Comparison of ENCODE assay signal across 22 mouse cellular contexts in genomic region chr11:40790307-40790706, GRCm38 (mm10). TPM values are rescaled to one million over a fixed set of nuclear protein-coding genes. Genes with fewer than 3 reads are reported as not detected.
A peak's percentile ranks its signal among the peaks of the same experiment; 100 is the strongest.
DNase-seq lines count a peak whose midpoint lies in the region; ATAC-seq and TF ChIP-seq lines count a peak whose summit lies in the region.
"Had no signal": no experiment of that assay in that cellular context is flagged by ENCODE, and none has a peak within 500 bp of the region (broad histone marks: within the 10 kb centered on the region; RNA-seq: fewer than 3 reads in every experiment).

No protein-coding gene starts in this region.

- no peaks in the 10 kb centered on the region for H3K9me3 ChIP-seq in hindbrain, embryonic 10.5 days
- H3K9me3 ChIP-seq: embryonic facial prominence, embryonic 12.5 days; forebrain, embryonic 15.5 days; hindbrain, embryonic 15.5 days; midbrain, embryonic 12.5 days had no signal

- H3K4me3 ChIP-seq in C2C12 (ENCODE audit: insufficient read depth, poor library complexity, severe bottlenecking): no peak overlapping the region
- no peak overlapping the region for H3K4me3 ChIP-seq in hindbrain, embryonic 10.5 days
- H3K4me3 ChIP-seq: embryonic facial prominence, embryonic 12.5 days; erythroblast, embryonic 14.5 days; forebrain, embryonic 15.5 days; heart, adult 2 months; hindbrain, embryonic 15.5 days; midbrain, embryonic 12.5 days had no signal

- H3ac ChIP-seq in C2C12 (ENCODE audit: control insufficient read depth, insufficient read length, low read depth): no peak overlapping the region

- no peaks in the 10 kb centered on the region for H3K27me3 ChIP-seq in C2C12 (ENCODE audit: control insufficient read depth, insufficient read depth, insufficient read length)
- H3K27me3 ChIP-seq in hindbrain, embryonic 10.5 days (ENCODE audit: insufficient read depth, poor library complexity, severe bottlenecking): no peaks in the 10 kb centered on the region
- H3K27me3 ChIP-seq: embryonic facial prominence, embryonic 12.5 days; forebrain, embryonic 15.5 days; hindbrain, embryonic 15.5 days; midbrain, embryonic 12.5 days had no signal

- no peak for TF ChIP-seq CTCF in C2C12 (IDR thresholded peaks at IDR 0.05; ENCODE audit: control insufficient read depth, insufficient read depth, insufficient read length)

- peak; percentile 48 for DNase-seq in right cerebral cortex, adult 18-20 months
- no peak for DNase-seq in right cerebral cortex, postnatal 4 days
- peak; percentile 65 for DNase-seq in brain, adult 2 months (ENCODE audit: low read depth, low spot score)
- DNase-seq in skeletal muscle tissue, adult 2 months (ENCODE audit: low read depth, low spot score): peak; percentile 8
- no peak for DNase-seq in lung, postnatal 25 days (ENCODE audit: low spot score)
- no peak for DNase-seq in hindbrain, embryonic 10.5 days (ENCODE audit: low spot score)
- DNase-seq: adrenal gland, adult 2 months; cerebellum, adult 2 months; cerebellum, postnatal 25 days; gastrocnemius, postnatal 14 days; heart, adult 2 months; kidney, adult 2 months; kidney, postnatal 14 days; layer of hippocampus, postnatal 36 days; spleen, adult 18-20 months had no signal

- H3K27ac ChIP-seq in hindbrain, embryonic 10.5 days: no peak overlapping the region
- H3K27ac ChIP-seq: embryonic facial prominence, embryonic 12.5 days; forebrain, embryonic 15.5 days; heart, adult 2 months; hindbrain, embryonic 15.5 days; midbrain, embryonic 12.5 days had no signal

- no peaks in the 10 kb centered on the region for H3K4me1 ChIP-seq in hindbrain, embryonic 10.5 days (replicated peaks)
- H3K4me1 ChIP-seq: embryonic facial prominence, embryonic 12.5 days; forebrain, embryonic 15.5 days; hindbrain, embryonic 15.5 days; midbrain, embryonic 12.5 days had no signal

- H3K36me3 ChIP-seq in C2C12 (ENCODE audit: control insufficient read depth, insufficient read depth): no peaks in the 10 kb centered on the region
- no peaks in the 10 kb centered on the region for H3K36me3 ChIP-seq in hindbrain, embryonic 10.5 days
- H3K36me3 ChIP-seq: embryonic facial prominence, embryonic 12.5 days; forebrain, embryonic 15.5 days; hindbrain, embryonic 15.5 days; midbrain, embryonic 12.5 days had no signal

- 80% methylated on average over 5 of the region's 5 CpGs for WGBS in hindbrain, embryonic 10.5 days

- no peaks in the 10 kb centered on the region for H3K79me3 ChIP-seq in C2C12 (ENCODE audit: low read depth)

- no peak for ATAC-seq in frontal cortex, adult (ENCODE audit: low TSS enrichment)
- ATAC-seq: forebrain, embryonic 15.5 days had no signal

- no peaks in the 10 kb centered on the region for H3K79me2 ChIP-seq in C2C12 (ENCODE audit: control insufficient read depth, insufficient read depth)

TF ChIP-seq in C2C12, 6 proteins besides CTCF, POLR2A, EP300 and RAD21:
- TF ChIP-seq USF1 (IDR thresholded peaks at IDR 0.05; ENCODE audit: low read depth): peak; percentile 57
- peak; percentile 81 for TF ChIP-seq MAX (IDR thresholded peaks at IDR 0.05)
- TF ChIP-seq CEBPB (IDR thresholded peaks at IDR 0.05; ENCODE audit: low read depth): no peak

RNA-seq across cellular contexts. Expression of gene Ccng1, which starts 35.2 kb away (rescaled TPM):
- 63.9 TPM for polyA plus RNA-seq in C2C12 (2012; fragmentation: generic; extraction: Trizol)
- polyA plus RNA-seq in hindbrain, embryonic 10.5 days (2016; fragmentation: Nextera tagmentation; extraction: Ambion mirVana): 35.5 and 37.2 TPM in 2 replicates

RNA-seq across cellular contexts. Expression of gene Nudcd2, which starts 56.8 kb away (rescaled TPM):
- 64.2 TPM for polyA plus RNA-seq in C2C12 (2012; fragmentation: generic; extraction: Trizol)
- polyA plus RNA-seq in hindbrain, embryonic 10.5 days (2016; fragmentation: Nextera tagmentation; extraction: Ambion mirVana): 162 and 193 TPM in 2 replicates

RNA-seq across cellular contexts. Expression of gene Hmmr, which starts 57.1 kb away (rescaled TPM):
- polyA plus RNA-seq in C2C12 (2012; fragmentation: generic; extraction: Trizol): 14.4 TPM
- polyA plus RNA-seq in hindbrain, embryonic 10.5 days (2016; fragmentation: Nextera tagmentation; extraction: Ambion mirVana): 40.5 and 53.6 TPM in 2 replicates

Comparison
In these comparisons a context has a peak if more than half of its experiments do, and no peak if none do; other contexts are left out.
1. DNase-seq: peak in right cerebral cortex, adult 18-20 months (single experiment), brain, adult 2 months (single experiment) and skeletal muscle tissue, adult 2 months (single experiment); none in right cerebral cortex, postnatal 4 days (single experiment), lung, postnatal 25 days (single experiment) and hindbrain, embryonic 10.5 days (single experiment).